Mouse (Mus musculus): ENCODE data around the gene Ube2e2. TPM values are rescaled to one million over a fixed set of nuclear protein-coding genes. Genes with fewer than 3 reads are reported as not detected.

Gene Ube2e2
- polyA plus RNA-seq, 1 experiment from 2014 or later: 6.5 TPM

GRCm38 (mm10) chr14:18778993-18779675 is 114.9 kb downstream of the Ube2e2 start:
- WGBS (ENCODE audit: insufficient replicate concordance): 49% methylated on average over 3 of the region's 3 CpGs
- no peaks in the 10 kb centered on the region for H3K27me3 ChIP-seq

GRCm38 (mm10) chr14:18778241-18778640 is 115.8 kb downstream of the Ube2e2 start:
- Histone ChIP-seq H3K9ac (no peak overlapping the region), H3K4me2 (no peak overlapping the region)

More at GRCm38 (mm10) chr14:18778993-18779675, 114.9 kb downstream of the Ube2e2 start:
- ATAC-seq (ENCODE audit: low read depth) (no peak), DNase-seq (no peak)
- H3K4me1 ChIP-seq (replicated peaks): no peaks in the 10 kb centered on the region
- no peak overlapping the region for H3K4me2 ChIP-seq
- H3K27ac ChIP-seq: no peak overlapping the region
- no peak overlapping the region for H3K4me3 ChIP-seq (replicated peaks)
- H3K9me3 ChIP-seq (replicated peaks): no peaks in the 10 kb centered on the region
- H3K9ac ChIP-seq: no peak overlapping the region
- H3K36me3 ChIP-seq: no peaks in the 10 kb centered on the region

GRCm38 (mm10) chr14:18776132-18776531 is 117.9 kb downstream of the Ube2e2 start:
- Histone ChIP-seq H3K9me3 (replicated peaks) (no peaks in the 10 kb centered on the region), H3K4me1 (replicated peaks) (no peaks in the 10 kb centered on the region), H3K4me2 (no peak overlapping the region), H3K27me3 (no peaks in the 10 kb centered on the region), H3K27ac (no peak overlapping the region), H3K36me3 (no peaks in the 10 kb centered on the region), H3K4me3 (replicated peaks) (no peak overlapping the region), H3K9ac (no peak overlapping the region)
- 62% methylated on average over 2 of the region's 2 CpGs for WGBS (ENCODE audit: insufficient replicate concordance)
- DNase-seq (no peak), ATAC-seq (ENCODE audit: low read depth) (no peak)

More at GRCm38 (mm10) chr14:18778241-18778640, 115.8 kb downstream of the Ube2e2 start:
- no peak overlapping the region for H3K4me3 ChIP-seq (replicated peaks)
- no peaks in the 10 kb centered on the region for H3K9me3 ChIP-seq (replicated peaks)
- H3K36me3 ChIP-seq: no peaks in the 10 kb centered on the region
- ATAC-seq (ENCODE audit: low read depth) (no peak), DNase-seq (no peak)
- WGBS (ENCODE audit: insufficient replicate concordance): 73% methylated on average over 5 of the region's 5 CpGs
- H3K27ac ChIP-seq: no peak overlapping the region
- no peaks in the 10 kb centered on the region for H3K4me1 ChIP-seq (replicated peaks)
- H3K27me3 ChIP-seq: no peaks in the 10 kb centered on the region

- H3K4me3 ChIP-seq (replicated peaks): no peak overlapping the region
- no peak overlapping the region for H3K9ac ChIP-seq
- DNase-seq (no peak), ATAC-seq (ENCODE audit: low read depth) (no peak)
- H3K36me3 ChIP-seq: no peaks in the 10 kb centered on the region
- no peaks in the 10 kb centered on the region for H3K27me3 ChIP-seq
- H3K9me3 ChIP-seq (replicated peaks): no peaks in the 10 kb centered on the region
- H3K27ac ChIP-seq: no peak overlapping the region
- WGBS (ENCODE audit: insufficient replicate concordance): 47% methylated on average over 2 of the region's 2 CpGs
- H3K4me2 ChIP-seq: no peak overlapping the region
- no peaks in the 10 kb centered on the region for H3K4me1 ChIP-seq (replicated peaks)
These were observed 120.3 kb downstream of the Ube2e2 start for GRCm38 (mm10) chr14:18773724-18774123.

- Histone ChIP-seq H3K9ac (no peak overlapping the region), H3K4me1 (replicated peaks) (no peaks in the 10 kb centered on the region), H3K27ac (no peak overlapping the region), H3K27me3 (no peaks in the 10 kb centered on the region), H3K9me3 (replicated peaks) (no peaks in the 10 kb centered on the region), H3K4me2 (no peak overlapping the region), H3K36me3 (no peaks in the 10 kb centered on the region), H3K4me3 (replicated peaks) (no peak overlapping the region)
- 55% methylated on average over 6 of the region's 6 CpGs for WGBS (ENCODE audit: insufficient replicate concordance)
- DNase-seq: peak; percentile 40
- no peak for ATAC-seq (ENCODE audit: low read depth)
These were observed 134.3 kb downstream of the Ube2e2 start for GRCm38 (mm10) chr14:18759601-18760356.

GRCm38 (mm10) chr14:18758595-18759532 is 135.2 kb downstream of the Ube2e2 start:
- ATAC-seq (ENCODE audit: low read depth) (no peak), DNase-seq (no peak)
- no peaks in the 10 kb centered on the region for H3K36me3 ChIP-seq
- WGBS (ENCODE audit: insufficient replicate concordance): 67% methylated on average over 2 of the region's 2 CpGs
- no peak overlapping the region for H3K4me3 ChIP-seq (replicated peaks)
- H3K27ac ChIP-seq: no peak overlapping the region
- H3K9me3 ChIP-seq (replicated peaks): no peaks in the 10 kb centered on the region
- H3K9ac ChIP-seq: no peak overlapping the region
- no peak overlapping the region for H3K4me2 ChIP-seq
- H3K27me3 ChIP-seq: no peaks in the 10 kb centered on the region
- no peaks in the 10 kb centered on the region for H3K4me1 ChIP-seq (replicated peaks)

GRCm38 (mm10) chr14:18758003-18758402 is 136.1 kb downstream of the Ube2e2 start:
- Histone ChIP-seq H3K27me3 (no peaks in the 10 kb centered on the region), H3K4me3 (replicated peaks) (no peak overlapping the region), H3K36me3 (no peaks in the 10 kb centered on the region), H3K9ac (no peak overlapping the region), H3K4me2 (no peak overlapping the region), H3K4me1 (replicated peaks) (no peaks in the 10 kb centered on the region), H3K27ac (no peak overlapping the region), H3K9me3 (replicated peaks) (no peaks in the 10 kb centered on the region)
- WGBS (ENCODE audit: insufficient replicate concordance): 60% methylated on average over 2 of the region's 2 CpGs
- ATAC-seq (ENCODE audit: low read depth): no peak
- DNase-seq: no peak

- Histone ChIP-seq H3K9me3 (replicated peaks) (no peaks in the 10 kb centered on the region), H3K27me3 (no peaks in the 10 kb centered on the region), H3K4me3 (replicated peaks) (no peak overlapping the region), H3K36me3 (no peaks in the 10 kb centered on the region), H3K4me1 (replicated peaks) (no peaks in the 10 kb centered on the region), H3K27ac (no peak overlapping the region), H3K4me2 (no peak overlapping the region), H3K9ac (no peak overlapping the region)
- WGBS (ENCODE audit: insufficient replicate concordance): 52% methylated on average over 1 of the region's 1 CpGs
- ATAC-seq (ENCODE audit: low read depth) (no peak), DNase-seq (no peak)
These were observed 138.7 kb downstream of the Ube2e2 start for GRCm38 (mm10) chr14:18755410-18755809.

GRCm38 (mm10) chr14:18754595-18754994 is 139.5 kb downstream of the Ube2e2 start:
- 74% methylated on average over 2 of the region's 2 CpGs for WGBS (ENCODE audit: insufficient replicate concordance)
- Histone ChIP-seq H3K27me3 (no peaks in the 10 kb centered on the region), H3K9ac (no peak overlapping the region), H3K4me2 (no peak overlapping the region), H3K4me3 (replicated peaks) (no peak overlapping the region), H3K27ac (no peak overlapping the region), H3K36me3 (no peaks in the 10 kb centered on the region), H3K9me3 (replicated peaks) (no peaks in the 10 kb centered on the region), H3K4me1 (replicated peaks) (no peaks in the 10 kb centered on the region)
- ATAC-seq (ENCODE audit: low read depth): no peak
- no peak for DNase-seq

- no peaks in the 10 kb centered on the region for H3K4me1 ChIP-seq (replicated peaks)
- no peaks in the 10 kb centered on the region for H3K36me3 ChIP-seq
- no peak overlapping the region for H3K4me2 ChIP-seq
- ATAC-seq (ENCODE audit: low read depth) (no peak), DNase-seq (no peak)
- no peak overlapping the region for H3K4me3 ChIP-seq (replicated peaks)
- WGBS (ENCODE audit: insufficient replicate concordance): 53% methylated on average over 2 of the region's 2 CpGs
- no peaks in the 10 kb centered on the region for H3K9me3 ChIP-seq (replicated peaks)
- H3K27ac ChIP-seq: no peak overlapping the region
- no peak overlapping the region for H3K9ac ChIP-seq
- H3K27me3 ChIP-seq: no peaks in the 10 kb centered on the region
These were observed 140.1 kb downstream of the Ube2e2 start for GRCm38 (mm10) chr14:18754001-18754400.

GRCm38 (mm10) chr14:18731154-18731553 is 162.9 kb downstream of the Ube2e2 start:
- no peaks in the 10 kb centered on the region for H3K9me3 ChIP-seq (replicated peaks)
- ATAC-seq (ENCODE audit: low read depth) (no peak), DNase-seq (no peak)
- no peak overlapping the region for H3K4me3 ChIP-seq (replicated peaks)
- no peaks in the 10 kb centered on the region for H3K36me3 ChIP-seq
- H3K9ac ChIP-seq: no peak overlapping the region
- 47% methylated on average over 4 of the region's 4 CpGs for WGBS (ENCODE audit: insufficient replicate concordance)
- H3K4me2 ChIP-seq: no peak overlapping the region
- no peak overlapping the region for H3K27ac ChIP-seq
- H3K4me1 ChIP-seq (replicated peaks): no peaks in the 10 kb centered on the region
- no peaks in the 10 kb centered on the region for H3K27me3 ChIP-seq
